Mouse (Mus musculus): ENCODE measurements around the gene Cldn7.
"Not testable (repeated sequence)": the region's sequence is repeated elsewhere in the genome, so short reads cannot be mapped to it uniquely, and the experiment has no call there.

The Cldn7 gene

DNA sequence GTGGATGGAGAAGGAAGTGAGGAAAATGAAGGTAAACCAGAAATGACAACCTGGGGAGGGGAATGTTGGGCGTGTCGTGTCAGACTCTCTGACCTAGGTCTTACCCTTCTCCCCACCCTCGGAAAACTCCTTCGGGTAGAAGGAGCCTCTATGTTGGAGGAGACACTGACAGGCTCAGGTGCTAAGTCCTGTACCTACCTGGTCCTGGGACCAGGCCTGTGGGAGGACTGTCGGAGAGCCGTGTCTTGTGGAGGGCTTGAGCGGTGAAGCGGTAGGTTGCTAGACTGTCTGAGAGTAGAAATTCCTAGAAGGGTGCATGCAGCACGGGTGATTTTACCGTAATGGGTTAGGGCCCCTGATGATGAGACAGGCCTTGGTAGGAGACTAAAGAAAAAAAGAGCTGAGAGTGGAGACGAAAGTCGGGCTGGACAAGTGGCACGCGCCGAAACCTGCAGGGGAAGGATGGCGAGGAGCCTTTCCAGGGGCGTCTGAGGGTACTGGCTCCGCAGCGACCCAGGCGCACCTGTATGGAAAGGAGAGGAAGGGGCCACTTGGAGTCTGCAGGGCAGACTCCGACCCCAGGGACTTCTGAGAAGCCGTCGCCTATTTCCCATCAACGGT lies at the start of gene Cldn7:
Gene Cldn7, plus strand, starts transcription at position 130 of the 621 bp plus-strand sequence.
- no peak for DNase-seq

DNA sequence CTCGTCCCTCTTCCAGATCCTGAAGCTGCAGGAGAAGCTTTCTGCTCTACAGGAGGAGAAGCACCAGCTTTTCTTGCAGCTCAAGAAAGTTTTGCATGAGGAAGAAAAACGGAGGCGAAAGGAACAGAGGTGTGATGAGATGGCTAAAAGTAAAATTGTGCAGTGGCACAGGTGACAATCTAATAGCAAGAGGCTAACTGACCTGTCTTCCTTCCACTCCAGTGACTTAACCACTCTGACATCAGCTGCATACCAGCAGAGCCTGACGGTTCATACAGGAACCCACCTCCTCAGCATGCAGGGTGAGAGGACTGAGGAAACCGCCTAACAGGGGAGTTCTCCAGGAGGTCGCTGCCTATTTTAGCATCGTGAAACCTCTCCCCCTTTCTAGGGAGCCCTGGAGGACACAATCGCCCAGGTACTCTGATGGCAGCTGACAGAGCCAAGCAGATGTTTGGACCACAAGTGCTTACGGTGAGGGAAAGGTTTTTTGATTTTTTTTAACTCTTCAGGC lies 49.6 kb upstream of the Cldn7 start:
- no peak for DNase-seq

DNA sequence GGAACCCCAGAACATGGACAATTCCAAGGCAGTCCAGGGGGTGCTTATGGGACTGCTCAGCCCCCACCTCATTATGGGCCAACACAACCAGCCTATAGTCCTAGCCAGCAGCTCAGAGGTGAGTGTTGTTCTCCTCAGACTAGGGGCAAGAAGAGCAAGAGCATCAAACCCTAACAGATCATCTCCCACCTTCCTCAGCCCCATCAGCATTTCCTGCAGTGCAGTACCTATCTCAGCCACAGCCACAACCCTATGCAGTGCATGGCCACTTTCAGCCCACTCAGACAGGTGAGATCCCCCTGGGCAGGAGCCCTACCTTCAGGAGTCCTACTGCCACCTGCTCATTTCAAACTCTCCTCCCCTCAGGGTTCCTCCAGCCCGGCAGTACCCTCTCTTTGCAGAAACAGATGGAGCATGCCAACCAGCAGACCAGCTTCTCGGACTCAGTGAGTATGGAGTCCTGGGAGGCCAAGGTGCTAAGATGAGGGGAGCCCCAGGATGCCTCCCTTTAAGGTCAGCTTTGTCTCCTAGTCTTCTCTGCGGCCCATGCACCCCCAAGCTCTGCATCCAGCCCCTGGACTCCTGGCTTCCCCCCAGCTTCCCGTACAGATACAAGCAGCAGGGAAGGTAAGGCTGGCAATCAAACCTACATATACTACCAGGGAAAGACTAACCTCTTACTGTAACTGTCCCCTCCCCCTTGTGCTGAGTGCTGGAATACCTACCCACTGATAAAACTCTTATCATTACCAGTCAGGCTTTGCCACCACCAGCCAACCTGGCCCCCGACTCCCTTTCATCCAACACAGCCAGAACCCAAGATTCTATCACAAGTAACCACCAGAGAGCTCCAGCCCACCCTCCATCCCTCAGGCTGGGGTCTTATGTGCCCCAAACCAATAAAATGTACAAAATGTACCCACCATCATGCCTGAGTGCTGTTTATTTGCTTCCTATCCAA lies 48.6 kb upstream of the Cldn7 start:
- no peak for DNase-seq

DNA sequence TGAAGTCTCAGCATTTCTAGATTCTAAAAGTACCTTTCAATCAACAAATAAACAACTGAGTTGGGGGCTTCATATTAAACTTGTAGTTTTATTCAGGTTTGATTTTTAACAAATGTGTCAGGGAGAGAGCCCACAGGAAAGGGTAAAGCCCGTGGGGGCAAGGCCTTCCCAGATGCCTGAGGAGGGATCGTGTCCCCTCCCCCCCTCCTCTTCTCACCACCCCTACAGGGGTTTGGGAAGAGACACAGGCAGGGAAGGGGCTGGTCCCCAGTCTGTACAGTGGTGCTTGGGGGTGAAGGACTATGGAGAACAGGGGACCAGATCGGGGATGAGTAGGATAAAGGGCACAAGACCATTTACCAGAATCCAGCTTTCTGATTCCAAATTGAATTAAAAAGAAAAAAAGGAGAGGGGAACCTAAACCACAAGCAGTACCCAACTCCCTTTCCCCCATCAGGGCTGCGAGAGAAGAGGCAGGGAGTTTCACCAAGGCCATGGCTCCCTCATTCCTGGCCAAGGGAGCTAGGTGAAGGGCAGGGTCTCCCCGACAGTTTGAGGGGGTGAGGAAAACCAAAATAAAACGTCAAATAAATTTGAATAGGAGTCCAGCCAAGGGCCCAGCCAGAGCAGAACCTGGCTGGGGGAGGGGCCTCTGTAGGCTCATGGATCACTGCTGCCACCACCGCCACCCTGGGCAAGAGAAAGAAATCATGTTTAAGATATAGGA lies 47.8 kb upstream of the Cldn7 start:
- not testable (repeated sequence) for DNase-seq

DNA sequence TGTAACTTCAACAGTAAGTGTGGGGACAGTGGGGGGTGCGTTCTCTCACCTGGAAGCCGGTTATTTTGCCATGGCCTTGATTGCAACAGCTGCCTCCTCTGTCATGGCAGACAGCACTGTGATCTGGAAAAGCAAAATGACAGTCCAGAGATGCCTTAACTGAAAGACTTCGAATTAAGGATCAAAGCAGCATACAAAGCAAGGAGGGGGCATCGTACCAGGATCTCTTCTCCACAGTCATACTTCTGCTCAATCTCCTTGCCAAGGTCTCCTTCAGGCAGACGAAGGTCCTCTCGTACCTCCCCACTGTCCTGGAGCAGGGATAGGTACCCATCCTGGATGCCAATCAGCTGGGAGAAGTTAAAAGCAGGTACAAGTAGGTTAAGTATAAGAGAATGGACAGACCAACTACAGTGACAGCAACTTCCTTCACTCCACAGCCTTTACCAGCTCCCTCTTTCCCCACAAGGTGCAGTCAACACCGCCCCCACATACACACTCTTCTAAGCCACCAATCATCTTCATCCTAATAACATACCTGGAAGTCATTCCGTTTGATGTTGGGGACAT lies 47.1 kb upstream of the Cldn7 start:
- DNase-seq, result no peak

DNA sequence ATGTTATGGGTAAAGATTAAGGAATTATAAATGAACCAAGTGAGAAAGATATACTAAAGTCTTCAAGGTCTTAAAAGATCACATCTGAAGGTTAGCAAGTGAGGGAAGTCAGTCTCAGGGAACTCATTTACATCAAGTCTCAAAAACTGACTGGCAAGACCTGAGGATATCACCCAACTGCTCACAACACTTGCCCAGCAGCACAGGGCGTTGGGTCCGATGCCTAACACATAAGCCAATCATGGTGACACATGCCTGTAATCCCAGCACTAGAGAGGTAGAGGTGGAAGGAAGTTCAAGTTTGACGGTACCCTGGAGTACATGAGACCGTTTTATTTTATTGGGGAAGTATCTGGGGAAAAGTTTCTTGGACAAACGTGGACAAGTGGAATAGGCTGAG lies 46.5 kb upstream of the Cldn7 start:
- DNase-seq, result no peak

DNA sequence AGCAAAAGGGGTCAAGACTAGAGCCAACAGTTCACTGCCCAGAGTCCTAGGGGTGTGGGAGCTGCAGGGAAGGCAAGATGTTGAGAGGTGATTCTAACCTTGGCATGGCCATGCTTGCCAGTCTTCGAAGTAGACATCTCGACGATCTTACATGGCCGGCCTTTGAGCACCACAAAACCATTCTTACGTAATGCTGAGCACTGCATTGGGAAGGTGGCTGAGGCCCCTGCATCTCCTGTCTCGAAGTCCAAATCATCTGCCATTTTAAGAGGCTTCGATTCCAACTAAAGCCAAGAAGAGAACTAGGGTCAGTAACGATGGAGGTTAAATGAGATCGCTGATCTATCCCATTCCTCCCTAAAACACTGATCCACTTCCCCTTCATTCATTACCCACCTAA lies 45.5 kb upstream of the Cldn7 start:
- no peak for DNase-seq

DNA sequence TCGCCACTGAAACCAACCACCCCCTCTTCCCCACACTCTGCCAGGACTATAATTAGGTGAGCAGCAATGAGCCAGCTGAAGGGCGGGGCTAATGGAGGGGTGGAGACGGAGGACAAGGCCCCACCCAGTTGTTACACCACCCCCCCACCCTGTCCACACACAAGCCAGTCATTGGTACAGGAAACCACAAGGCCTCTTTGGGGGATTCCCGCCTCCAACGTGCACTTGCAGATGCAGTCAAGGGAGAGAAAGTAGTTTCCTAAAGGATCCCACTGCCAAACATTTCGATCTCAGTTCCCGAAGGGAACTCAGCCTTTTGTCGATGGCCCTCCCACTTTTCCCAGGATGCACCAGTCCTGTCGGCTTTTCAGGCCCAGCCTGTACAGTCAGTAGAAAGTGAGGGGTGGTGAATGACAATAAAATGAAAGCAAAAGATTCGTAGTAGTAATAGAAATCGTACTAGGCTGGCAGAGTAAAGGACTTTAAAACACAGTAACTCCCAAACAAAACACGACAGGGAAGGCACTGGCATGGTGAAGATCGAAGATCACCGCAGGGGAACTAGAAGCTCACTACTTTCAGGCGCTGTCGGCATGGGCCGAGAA lies 44.8 kb upstream of the Cldn7 start:
- peak; percentile 88 for DNase-seq

DNA sequence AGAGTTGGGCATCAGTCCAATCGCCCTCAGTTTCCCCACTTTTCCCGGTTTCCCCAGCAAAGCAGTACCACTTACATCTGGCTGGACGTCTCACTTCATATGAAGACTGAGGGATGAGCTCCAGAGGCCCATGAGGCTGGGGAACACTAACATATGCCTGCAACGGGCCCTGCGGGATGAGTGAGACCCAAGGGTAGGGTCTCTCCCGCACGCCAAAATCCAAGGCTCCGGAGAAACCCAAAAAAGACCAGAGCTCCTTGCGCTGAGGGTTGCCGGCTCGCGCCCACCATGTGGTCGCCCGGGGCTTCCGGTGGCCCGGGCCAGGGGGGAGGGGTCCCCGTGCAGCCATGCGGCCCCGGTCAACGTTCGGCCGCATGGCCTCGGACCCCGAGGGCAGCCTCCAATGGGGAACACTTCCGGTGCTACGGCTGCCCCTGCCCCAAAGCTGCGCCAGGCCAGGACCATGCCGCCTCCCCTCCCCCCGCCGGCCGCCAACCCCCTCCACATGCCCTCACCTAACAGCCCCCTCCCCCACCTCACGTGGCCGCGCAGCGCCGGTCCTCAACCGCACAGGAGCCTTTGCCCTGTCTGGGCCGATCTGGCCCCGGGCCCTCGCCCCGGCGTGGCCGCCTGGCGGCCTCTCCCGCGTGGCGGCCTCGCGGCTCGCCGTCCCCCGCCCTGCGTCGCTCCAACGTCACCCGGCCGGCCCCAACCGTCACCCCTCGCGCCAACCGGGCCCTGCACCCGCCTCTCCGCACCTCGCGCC lies 44.1 kb upstream of the Cldn7 start:
- DNase-seq, result peak; percentile 33 to 62

DNA sequence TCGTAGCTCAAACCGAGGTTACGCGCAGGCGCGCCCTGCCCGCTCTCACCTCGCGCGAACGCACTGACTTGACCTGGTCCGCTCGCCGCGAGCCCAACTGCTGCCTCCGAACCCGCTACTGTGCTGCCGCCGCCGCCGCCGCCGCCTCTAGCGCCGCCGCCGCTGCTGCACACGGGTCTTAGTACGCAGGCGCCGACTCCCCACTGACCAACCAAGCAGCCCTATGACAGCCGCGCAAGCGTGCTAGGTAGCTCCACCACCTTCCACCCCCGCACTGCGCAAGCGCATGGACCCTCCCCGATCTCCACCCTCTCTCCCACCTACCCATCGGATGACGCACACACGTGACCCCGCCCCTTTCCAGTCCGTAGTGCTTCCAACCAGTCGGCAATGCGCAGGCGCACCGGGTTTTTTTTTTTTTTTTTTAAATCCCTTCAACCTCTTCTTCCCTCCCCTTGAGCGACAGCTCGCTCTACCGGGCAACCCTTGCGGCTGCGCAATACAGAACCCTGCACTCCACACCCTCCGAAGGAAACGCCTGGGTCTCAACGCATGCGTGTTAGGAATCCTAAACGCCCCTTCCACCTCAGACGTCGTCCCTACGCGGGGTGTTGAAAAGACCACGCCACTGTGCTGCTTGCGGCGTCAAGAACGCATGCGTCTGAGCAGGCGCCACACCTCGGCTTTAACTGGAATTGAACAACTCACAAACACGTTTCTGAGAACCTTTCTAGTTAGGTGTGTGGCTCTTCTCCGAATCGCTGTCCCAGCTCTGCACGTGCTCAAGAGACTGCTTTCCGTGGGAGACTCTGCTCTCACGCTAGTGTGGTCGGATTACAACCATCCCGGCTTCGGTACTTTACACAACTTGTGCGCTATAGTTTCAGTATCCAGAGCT lies 43.2 kb upstream of the Cldn7 start, which contains the start of gene Eif5a:
Gene Eif5a, minus strand, starts transcription at position 845 of the 898 bp plus-strand sequence.
- peak; percentile 100 for DNase-seq

DNA sequence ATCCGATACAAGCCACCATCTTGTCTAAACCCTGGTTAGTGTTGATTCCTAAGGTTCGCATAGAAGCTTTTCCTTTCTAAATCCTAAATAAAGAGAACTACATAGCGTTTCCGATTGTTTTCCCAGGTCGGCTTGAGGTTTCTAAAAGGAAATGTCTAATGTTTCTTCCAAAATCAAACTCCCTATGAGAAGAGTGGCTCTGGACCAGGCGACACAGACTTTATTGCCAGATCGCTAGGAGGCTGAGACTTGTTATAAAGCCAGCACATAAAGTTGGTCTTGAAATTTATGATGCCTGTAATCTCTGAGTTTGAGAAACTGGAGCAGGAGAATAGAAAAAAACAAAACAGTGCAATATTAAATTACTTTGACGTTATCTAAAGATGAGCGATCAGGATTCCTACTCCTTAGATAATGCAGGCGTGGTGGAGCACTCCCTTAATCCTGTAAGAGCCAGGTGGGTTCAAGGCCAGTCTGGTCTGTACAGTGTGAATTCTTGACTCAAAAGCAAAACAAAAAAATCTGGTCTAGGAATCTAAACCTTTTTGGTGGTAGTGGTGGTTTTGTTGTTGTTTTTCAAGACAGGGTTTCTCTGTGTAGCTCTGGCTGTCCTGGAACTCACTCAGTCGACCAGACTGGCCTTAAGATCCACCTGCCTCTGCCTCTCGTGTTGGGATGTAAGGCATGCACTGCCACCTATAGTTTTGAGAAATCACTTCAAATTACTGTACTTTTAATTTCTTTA lies 42.4 kb upstream of the Cldn7 start:
- DNase-seq, result no peak

DNA sequence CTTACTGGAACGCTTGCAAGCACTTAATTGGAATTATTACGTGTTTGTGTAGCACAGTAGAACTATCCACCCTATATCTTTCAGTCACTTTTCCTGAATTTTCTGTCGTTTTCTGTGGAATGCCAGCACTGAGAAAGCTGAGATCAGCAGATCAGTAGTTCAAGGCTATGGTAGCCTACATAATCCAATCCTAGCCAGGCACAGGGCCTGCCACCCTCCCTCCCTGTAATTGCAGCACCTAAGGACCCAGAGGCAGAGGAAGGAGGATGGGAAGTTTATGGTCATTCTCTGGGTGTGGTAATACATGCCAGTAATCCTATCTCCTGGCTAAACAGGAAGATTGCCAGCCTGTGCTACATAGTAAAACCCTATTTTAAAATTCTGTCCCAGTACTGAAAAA lies 41.8 kb upstream of the Cldn7 start:
- no peak for DNase-seq

DNA sequence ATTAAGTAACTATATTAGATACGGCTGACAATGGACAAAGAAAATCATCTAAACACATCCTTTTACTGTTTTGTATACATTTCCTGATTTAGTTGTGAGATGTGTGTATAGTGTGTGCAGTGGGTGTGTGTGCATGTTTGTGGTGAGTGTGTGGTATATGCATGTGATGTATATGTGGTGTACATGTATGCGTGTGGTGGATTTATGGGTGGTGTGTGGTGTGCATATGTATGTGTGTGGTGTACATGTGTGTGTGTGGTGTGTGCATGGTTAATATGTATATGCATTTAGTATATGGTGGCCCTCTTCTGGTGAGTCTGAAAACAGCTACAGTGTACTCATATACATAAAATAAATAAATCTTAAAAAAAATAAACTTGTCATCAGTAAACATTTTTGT lies 37.1 kb upstream of the Cldn7 start:
- DNase-seq, result no peak

DNA sequence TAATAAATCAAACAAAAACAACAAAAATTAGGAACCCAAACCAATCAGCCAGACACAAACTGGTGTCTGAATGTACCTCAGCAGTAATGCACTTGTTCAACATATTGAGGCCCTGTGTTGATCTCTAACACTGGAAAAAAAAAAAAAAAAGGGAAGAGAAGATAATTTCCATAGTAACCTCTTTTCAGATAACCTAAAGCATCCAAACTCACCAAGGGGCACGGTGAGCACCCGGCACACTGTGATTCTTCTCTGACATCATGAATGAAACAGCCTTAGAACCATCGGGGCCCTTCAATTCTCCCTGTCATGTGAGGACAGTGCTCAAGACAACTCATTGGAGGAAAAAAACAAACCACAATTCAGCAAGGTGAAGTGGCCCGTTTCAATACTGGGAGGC lies 34.9 kb upstream of the Cldn7 start:
- DNase-seq, result no peak

DNA sequence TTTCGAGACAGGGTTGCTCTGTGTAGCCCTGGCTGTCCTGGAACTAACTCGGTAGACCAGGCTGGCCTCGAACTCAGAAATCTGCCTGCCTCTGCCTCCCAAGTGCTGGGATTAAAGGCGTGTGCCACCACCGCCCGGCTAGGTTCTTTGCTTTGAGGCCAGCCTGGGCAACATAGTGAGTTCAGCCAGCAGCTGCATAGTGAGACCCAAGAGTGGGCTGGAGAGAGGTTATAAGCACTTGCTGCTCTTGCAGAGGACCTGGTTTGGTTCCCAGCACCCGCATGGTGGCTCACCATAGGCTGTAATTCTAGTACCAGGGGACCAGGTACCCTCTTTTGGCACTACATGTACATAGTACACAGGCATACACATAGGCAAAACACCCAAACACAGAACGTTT lies 34.4 kb upstream of the Cldn7 start:
- DNase-seq, result not testable (repeated sequence)

DNA sequence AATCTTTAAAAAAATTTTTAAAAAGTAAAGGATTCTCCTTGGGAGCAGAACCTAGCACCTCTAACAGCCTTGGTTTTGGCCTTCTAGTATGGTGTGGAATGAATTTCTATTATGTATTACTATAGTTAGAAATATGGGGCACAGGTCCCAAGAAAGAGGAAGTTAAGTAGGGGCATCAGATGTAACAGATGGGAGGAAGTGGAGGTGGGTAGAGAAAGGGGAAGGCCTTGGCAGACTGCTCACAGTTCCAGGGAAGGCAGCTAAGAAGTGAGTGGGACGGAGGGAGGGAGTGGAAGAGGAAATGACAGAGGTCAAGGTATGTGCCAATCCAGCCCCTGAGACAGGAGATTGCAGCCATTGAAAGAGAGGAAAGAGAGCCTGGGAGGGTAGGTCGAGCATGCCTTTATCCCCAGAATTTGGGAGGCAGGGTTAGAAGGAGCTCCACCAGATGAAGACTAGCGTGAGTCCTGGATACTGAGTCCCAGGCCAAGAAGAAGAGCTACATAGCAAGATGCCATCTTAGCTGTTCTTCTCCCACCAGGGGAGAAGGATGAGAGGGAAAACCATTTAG lies 33.5 kb upstream of the Cldn7 start:
- peak; percentile 35 to 41 for DNase-seq

DNA sequence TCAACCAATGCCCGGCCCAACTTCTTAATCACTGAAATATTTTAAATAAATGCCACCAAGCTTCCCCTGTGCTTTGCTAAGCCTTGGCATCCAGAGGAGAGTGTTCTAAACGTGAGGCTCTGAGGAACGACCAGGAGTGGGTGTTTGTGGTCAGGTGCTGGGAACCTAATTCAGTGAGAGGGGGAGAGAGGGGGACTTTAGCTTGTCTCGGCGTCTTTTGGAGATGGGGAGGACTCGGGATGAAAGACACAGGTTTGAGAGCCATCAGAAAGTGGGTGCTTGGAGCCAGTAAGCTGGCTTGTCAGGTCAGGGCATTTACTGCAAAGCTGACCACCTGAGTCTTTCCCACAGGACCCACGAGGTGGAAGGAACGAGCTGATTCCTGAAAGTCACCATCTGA lies 32.8 kb upstream of the Cldn7 start:
- DNase-seq, result no peak

DNA sequence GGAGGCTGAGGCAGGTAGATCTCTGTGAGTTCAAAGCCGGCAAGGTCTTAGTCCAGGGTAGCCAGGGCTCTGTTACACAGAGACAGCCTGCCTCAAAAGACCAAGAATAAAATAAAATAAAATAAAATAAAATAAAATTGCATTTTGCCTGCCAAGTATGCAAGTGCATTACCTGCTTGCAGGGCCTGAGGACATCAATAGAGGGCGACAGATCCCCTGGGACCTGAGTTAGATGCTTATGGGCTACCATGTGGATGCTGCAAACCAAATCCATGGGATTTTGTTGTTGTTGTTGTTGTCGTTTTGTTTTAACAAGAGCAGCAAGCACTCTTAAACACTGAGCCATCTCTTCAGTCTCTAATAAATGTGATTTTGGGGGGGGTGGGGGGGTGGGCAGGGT lies 32.3 kb upstream of the Cldn7 start:
- DNase-seq, result no peak

DNA sequence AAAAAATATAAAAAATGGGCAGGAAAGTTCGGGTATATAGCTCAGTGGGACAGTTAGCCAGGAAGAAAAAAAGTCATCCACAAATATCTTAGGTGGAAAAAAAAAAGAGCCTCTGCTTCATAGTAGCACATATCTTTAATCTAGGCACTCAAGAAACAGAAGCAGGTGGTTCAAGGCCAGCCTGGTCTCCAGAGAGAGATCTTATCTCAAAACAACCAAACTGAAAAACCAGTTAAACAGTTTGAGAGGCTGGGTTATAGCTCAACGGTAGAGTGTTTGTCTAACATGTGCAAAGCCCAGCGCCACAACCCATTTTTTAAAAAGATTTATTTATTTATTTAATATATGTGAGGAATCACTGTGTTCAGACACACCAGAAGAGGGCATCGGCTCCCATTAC lies 31.5 kb upstream of the Cldn7 start:
- DNase-seq, result no peak
